Mouse (Mus musculus) hindlimb bud, embryonic 11.5 days (tissue): ENCODE measurements around the gene Cfap300.

Source experiments
- DNase-seq: peaks from one replicate; pipeline ENCODE4 v3.0.0-alpha.2; 2012; ENCODE audit warnings: low read depth, low spot score; ENCODE audit errors: extremely low spot score

Gene Cfap300

GRCm38 (mm10) chr9:8042338-8043043 lies at the start of gene Cfap300:
TSS of gene Cfap300 (minus strand) at chr9:8042823.
- DNase-seq = peak; percentile 93

GRCm38 (mm10) chr9:8078882-8079281 lies 36.3 kb upstream of the Cfap300 start:
- DNase-seq = no peak

GRCm38 (mm10) chr9:8074345-8074744 lies 31.7 kb upstream of the Cfap300 start:
- no peak for DNase-seq

GRCm38 (mm10) chr9:8073203-8073755 lies 30.7 kb upstream of the Cfap300 start:
- no peak for DNase-seq

- no peak for DNase-seq
These were observed 17.0 kb upstream of the Cfap300 start for GRCm38 (mm10) chr9:8059636-8060035.

- no peak for DNase-seq
These were observed 12.2 kb upstream of the Cfap300 start for GRCm38 (mm10) chr9:8054831-8055230.

GRCm38 (mm10) chr9:8043044-8043387 lies 393 bp upstream of the Cfap300 start:
- no peak for DNase-seq

- no peak for DNase-seq
These were observed 7.1 kb downstream of the Cfap300 start for GRCm38 (mm10) chr9:8035546-8035945.

GRCm38 (mm10) chr9:8035091-8035490 lies 7.5 kb downstream of the Cfap300 start:
- no peak for DNase-seq

- DNase-seq = no peak
These were observed 8.5 kb downstream of the Cfap300 start for GRCm38 (mm10) chr9:8034143-8034542.

- no peak for DNase-seq
These were observed 9.8 kb downstream of the Cfap300 start for GRCm38 (mm10) chr9:8032847-8033246.

- no peak for DNase-seq
These were observed 24.0 kb downstream of the Cfap300 start for GRCm38 (mm10) chr9:8018609-8019008.

- no peak for DNase-seq
These were observed 25.2 kb downstream of the Cfap300 start for GRCm38 (mm10) chr9:8017253-8017913.

GRCm38 (mm10) chr9:8004370-8004991 lies 38.1 kb downstream of the Cfap300 start, which contains the start of gene Yap1:
TSS of gene Yap1 (minus strand) at chr9:8004596.
- peak; percentile 57 for DNase-seq

- DNase-seq = no peak
These were observed 39.0 kb downstream of the Cfap300 start for GRCm38 (mm10) chr9:8003301-8004271.

GRCm38 (mm10) chr9:8002806-8003205 lies 39.8 kb downstream of the Cfap300 start:
- no peak for DNase-seq

- no peak for DNase-seq
These were observed 41.3 kb downstream of the Cfap300 start for GRCm38 (mm10) chr9:8001352-8001751.

- no peak for DNase-seq
These were observed 48.3 kb downstream of the Cfap300 start for GRCm38 (mm10) chr9:7994275-7994674.

GRCm38 (mm10) chr9:7992651-7993050 lies 50.0 kb downstream of the Cfap300 start:
- DNase-seq = no peak

GRCm38 (mm10) chr9:7990897-7991296 lies 51.7 kb downstream of the Cfap300 start:
- no peak for DNase-seq

GRCm38 (mm10) chr9:7987119-7987518 lies 55.5 kb downstream of the Cfap300 start:
- no peak for DNase-seq
